Comparison of ENCODE assay signal across 31 mouse cellular contexts in genomic region chr19:53519549-53519948, GRCm38 (mm10). TPM values are rescaled to one million over a fixed set of nuclear protein-coding genes. Genes with fewer than 3 reads are reported as not detected.
DNase-seq lines count a peak whose midpoint lies in the region; ATAC-seq and TF ChIP-seq lines count a peak whose summit lies in the region.
"Had no signal": no experiment of that assay in that cellular context is flagged by ENCODE, and none has a peak within 500 bp of the region (broad histone marks: within the 10 kb centered on the region; RNA-seq: fewer than 3 reads in every experiment).

No protein-coding gene starts in this region.

- TF ChIP-seq EP300 in liver, postnatal 0 days (IDR thresholded peaks at IDR 0.05; ENCODE audit: low read depth) = peak; percentile 53

- no peak for DNase-seq in thymus, adult 2 months
- DNase-seq in thymus, postnatal 25 days = no peak
- DNase-seq in liver, postnatal 0 days = no peak
- DNase-seq in natural killer cell, adult 2 months (ENCODE audit: low spot score in 2 of 2) = no peak
- no peak for DNase-seq in right cerebral cortex, postnatal 10 days (ENCODE audit: low spot score in 2 of 2)
- DNase-seq: adrenal gland, postnatal 10 days; cerebellum, adult 11 months; cerebellum, adult 9-10 months; embryo, embryonic 11 days; gastrocnemius, postnatal 36 days; heart, postnatal 36 days; kidney, adult 8-10 months; kidney, postnatal 4 days; layer of hippocampus, postnatal 36 days; left cerebral cortex, postnatal 4 days; lung, postnatal 36 days; retina, postnatal 1 day; right cerebral cortex, postnatal 25 days had no signal

- TF ChIP-seq CTCF in thymus, adult 2 months (IDR thresholded peaks at IDR 0.05; ENCODE audit: borderline replicate concordance, control insufficient read depth, extremely low read depth, insufficient read depth, low read length, poor library complexity) = no peak
- no peak for TF ChIP-seq CTCF in liver, postnatal 0 days (IDR thresholded peaks at IDR 0.05; ENCODE audit: low read depth)

- H3K4me3 ChIP-seq in heart, embryonic 13.5 days = no peak overlapping the region
- no peak overlapping the region for H3K4me3 ChIP-seq in heart, embryonic 11.5 days (ENCODE audit: low read depth, low read length)
- no peak overlapping the region for H3K4me3 ChIP-seq in thymus, adult 2 months (ENCODE audit: control insufficient read depth, insufficient read depth, low read length)
- no peak overlapping the region for H3K4me3 ChIP-seq in liver, postnatal 0 days (ENCODE audit: low read depth, low read length)
- H3K4me3 ChIP-seq: embryonic facial prominence, embryonic 12.5 days; heart, embryonic 12.5 days; hindbrain, embryonic 12.5 days; megakaryocyte, embryonic 14.5 days; midbrain, embryonic 13.5 days; neural tube, embryonic 15.5 days; stomach, embryonic 15.5 days had no signal

- ATAC-seq in heart, embryonic 13.5 days (ENCODE audit: extremely low read depth, insufficient number of reproducible peaks, low FRiP score, low TSS enrichment) = no peak
- no peak for ATAC-seq in heart, embryonic 11.5 days (replicated peaks; ENCODE audit: insufficient number of reproducible peaks, low FRiP score, low TSS enrichment)
- ATAC-seq in liver, postnatal 0 days = no peak
- ATAC-seq: forebrain, embryonic 14.5 days; hindbrain, postnatal 0 days; intestine, embryonic 16.5 days; midbrain, embryonic 13.5 days had no signal

- 35% methylated on average over 8 of the region's 8 CpGs for WGBS in heart, embryonic 13.5 days
- WGBS in heart, embryonic 11.5 days (ENCODE audit: insufficient replicate concordance) = 48% methylated on average over 8 of the region's 8 CpGs
- WGBS in thymus, adult 2 months = 79% methylated on average over 8 of the region's 8 CpGs
- 49% methylated on average over 8 of the region's 8 CpGs for WGBS in liver, postnatal 0 days (ENCODE audit: insufficient replicate concordance)

- H3K36me3 ChIP-seq in heart, embryonic 13.5 days = no peaks in the 10 kb centered on the region
- H3K36me3 ChIP-seq in heart, embryonic 11.5 days (ENCODE audit: control insufficient read depth, insufficient read depth, low read length) = no peaks in the 10 kb centered on the region
- H3K36me3 ChIP-seq in thymus, adult 2 months (ENCODE audit: control insufficient read depth, insufficient read depth, low read length) = no peaks in the 10 kb centered on the region
- no peaks in the 10 kb centered on the region for H3K36me3 ChIP-seq in liver, postnatal 0 days (replicated peaks; ENCODE audit: insufficient read depth, low read length)
- H3K36me3 ChIP-seq: embryonic facial prominence, embryonic 12.5 days; heart, embryonic 12.5 days; hindbrain, embryonic 12.5 days; midbrain, embryonic 13.5 days; neural tube, embryonic 15.5 days; stomach, embryonic 15.5 days had no signal

- TF ChIP-seq POLR2A in thymus, adult 2 months (IDR thresholded peaks at IDR 0.05; ENCODE audit: control insufficient read depth, extremely low read depth, insufficient read depth, low read length, poor library complexity) = no peak

- peaks cover 32% of the 10 kb centered on the region for H3K4me1 ChIP-seq in heart, embryonic 13.5 days
- peaks cover 23% of the 10 kb centered on the region for H3K4me1 ChIP-seq in heart, embryonic 11.5 days (ENCODE audit: control insufficient read depth, insufficient read depth, low read length)
- H3K4me1 ChIP-seq in thymus, adult 2 months (replicated peaks; ENCODE audit: control insufficient read depth, insufficient read depth, low read length) = peaks cover 25% of the 10 kb centered on the region
- peaks cover 10% of the 10 kb centered on the region for H3K4me1 ChIP-seq in liver, postnatal 0 days (ENCODE audit: insufficient read depth)

- no peak overlapping the region for H3K27ac ChIP-seq in heart, embryonic 13.5 days (replicated peaks)
- no peak overlapping the region for H3K27ac ChIP-seq in heart, embryonic 11.5 days (ENCODE audit: low read depth, low read length)
- H3K27ac ChIP-seq in thymus, adult 2 months (ENCODE audit: control insufficient read depth, insufficient read depth, low read length) = peak overlapping the region; percentile 57
- no peak overlapping the region for H3K27ac ChIP-seq in liver, postnatal 0 days (ENCODE audit: low read depth)
- H3K27ac ChIP-seq: embryonic facial prominence, embryonic 12.5 days; hindbrain, embryonic 12.5 days; hindbrain, postnatal 0 days; kidney, postnatal 0 days; midbrain, embryonic 13.5 days; neural tube, embryonic 15.5 days; stomach, embryonic 15.5 days had no signal

- H3K27me3 ChIP-seq in heart, embryonic 13.5 days (replicated peaks) = no peaks in the 10 kb centered on the region
- H3K27me3 ChIP-seq in heart, embryonic 11.5 days (ENCODE audit: control insufficient read depth, insufficient read depth, low read length) = no peaks in the 10 kb centered on the region; the same call in 1 of the 2 replicates
- no peaks in the 10 kb centered on the region for H3K27me3 ChIP-seq in thymus, adult 2 months (ENCODE audit: control insufficient read depth, insufficient read depth, low read length)
- no peaks in the 10 kb centered on the region for H3K27me3 ChIP-seq in liver, postnatal 0 days (ENCODE audit: insufficient read depth, low read length)
- H3K27me3 ChIP-seq: embryonic facial prominence, embryonic 12.5 days; heart, embryonic 12.5 days; stomach, embryonic 15.5 days had no signal

- 0 out of 2 replicates have a peak overlapping the region, but pooled peaks have one; percentile 0 for H3K4me2 ChIP-seq in heart, embryonic 13.5 days
- no peak overlapping the region for H3K4me2 ChIP-seq in heart, embryonic 11.5 days
- H3K4me2 ChIP-seq in liver, postnatal 0 days (ENCODE audit: low read depth, low read length) = no peak overlapping the region
- H3K4me2 ChIP-seq: embryonic facial prominence, embryonic 12.5 days; heart, embryonic 12.5 days; hindbrain, embryonic 12.5 days; midbrain, embryonic 13.5 days; neural tube, embryonic 15.5 days; stomach, embryonic 15.5 days had no signal

- no peaks in the 10 kb centered on the region for H3K9me3 ChIP-seq in heart, embryonic 13.5 days
- H3K9me3 ChIP-seq in heart, embryonic 11.5 days (replicated peaks; ENCODE audit: control insufficient read depth, low read length) = no peaks in the 10 kb centered on the region
- H3K9me3 ChIP-seq in liver, postnatal 0 days (ENCODE audit: low read length) = no peaks in the 10 kb centered on the region
- H3K9me3 ChIP-seq: embryonic facial prominence, embryonic 12.5 days; heart, embryonic 12.5 days; hindbrain, embryonic 12.5 days; midbrain, embryonic 13.5 days; neural tube, embryonic 15.5 days; stomach, embryonic 15.5 days had no signal

- H3K9ac ChIP-seq in heart, embryonic 13.5 days = no peak overlapping the region
- no peak overlapping the region for H3K9ac ChIP-seq in heart, embryonic 11.5 days (ENCODE audit: low read depth, low read length)
- H3K9ac ChIP-seq in liver, postnatal 0 days (replicated peaks) = no peak overlapping the region
- H3K9ac ChIP-seq: embryonic facial prominence, embryonic 12.5 days; heart, embryonic 12.5 days; hindbrain, embryonic 12.5 days; midbrain, embryonic 13.5 days; neural tube, embryonic 15.5 days; stomach, embryonic 15.5 days had no signal

RNA-seq across cellular contexts. Expression of gene Dusp5, which starts 9.4 kb away (rescaled TPM):
- polyA plus RNA-seq in heart, embryonic 13.5 days (2015; fragmentation: Nextera tagmentation; extraction: Ambion mirVana) = 7.8 and 8.0 TPM in 2 replicates
- polyA plus RNA-seq in heart, embryonic 11.5 days (2014; fragmentation: Nextera tagmentation; extraction: Ambion mirVana) = 9.2 and 9.4 TPM in 2 replicates
- polyA plus RNA-seq in thymus, adult 2 months (2012; rRNA removed) = 46.7 and 57.6 TPM in 2 replicates
- polyA plus RNA-seq in liver, postnatal 0 days (2015; fragmentation: Nextera tagmentation; extraction: Ambion mirVana) = 2.7 and 3.4 TPM in 2 replicates
